Mouse (Mus musculus): ENCODE measurements around the gene Gm29666.
"Not testable (repeated sequence)": the region's sequence is repeated elsewhere in the genome, so short reads cannot be mapped to it uniquely, and the experiment has no call there.

The Gm29666 gene

GRCm38 (mm10) chr15:84903843-84904385 is 15.9 kb downstream of the Gm29666 start:
- no peak for DNase-seq (ENCODE audit: low spot score in 2 of 2)

DNA sequence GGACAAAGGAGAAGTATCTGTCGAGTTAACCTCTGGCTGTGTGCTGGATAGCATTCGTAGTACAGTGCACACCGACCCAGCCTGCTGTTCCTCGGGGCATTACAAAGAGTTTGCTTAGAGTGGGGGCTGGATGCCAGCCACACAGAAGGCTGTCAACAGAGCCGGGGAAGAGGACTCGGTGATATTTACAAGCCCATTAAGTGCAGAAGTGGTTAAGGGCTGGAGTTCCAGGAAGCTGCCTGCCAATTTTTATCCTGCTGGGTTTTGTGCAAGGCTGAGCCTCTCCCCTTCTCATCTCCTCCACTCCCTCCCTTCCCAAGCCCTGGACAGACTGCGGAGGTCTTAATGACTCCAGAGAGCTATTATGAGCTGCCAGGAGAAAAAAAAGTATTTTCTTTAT is 21.8 kb downstream of the Gm29666 start:
- DNase-seq (ENCODE audit: low spot score in 2 of 2) = peak; percentile 36 to 39

DNA sequence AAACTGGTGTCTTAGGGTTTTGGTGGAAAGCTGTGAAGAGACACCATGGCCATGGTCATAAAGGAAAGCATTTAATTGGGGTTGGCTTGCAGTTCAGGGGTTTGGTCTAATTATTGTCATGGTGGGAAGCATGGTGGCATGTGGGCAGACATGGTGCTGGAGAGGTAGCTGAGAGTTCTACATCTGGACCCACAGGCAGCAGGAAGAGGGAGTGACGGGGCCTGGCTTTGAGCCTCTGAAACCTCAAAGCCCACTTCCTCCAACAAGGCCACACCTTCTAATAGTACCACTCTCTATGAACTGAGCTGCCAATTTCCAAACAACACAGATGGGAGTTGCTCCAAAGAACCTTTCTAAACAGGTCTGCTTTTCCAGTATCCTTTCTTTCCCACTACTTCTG is 23.2 kb downstream of the Gm29666 start:
- no peak for DNase-seq (ENCODE audit: low spot score in 2 of 2)

- not testable (repeated sequence) for DNase-seq (ENCODE audit: low spot score in 2 of 2)
These were observed 23.6 kb downstream of the Gm29666 start for GRCm38 (mm10) chr15:84896216-84896615.

DNA sequence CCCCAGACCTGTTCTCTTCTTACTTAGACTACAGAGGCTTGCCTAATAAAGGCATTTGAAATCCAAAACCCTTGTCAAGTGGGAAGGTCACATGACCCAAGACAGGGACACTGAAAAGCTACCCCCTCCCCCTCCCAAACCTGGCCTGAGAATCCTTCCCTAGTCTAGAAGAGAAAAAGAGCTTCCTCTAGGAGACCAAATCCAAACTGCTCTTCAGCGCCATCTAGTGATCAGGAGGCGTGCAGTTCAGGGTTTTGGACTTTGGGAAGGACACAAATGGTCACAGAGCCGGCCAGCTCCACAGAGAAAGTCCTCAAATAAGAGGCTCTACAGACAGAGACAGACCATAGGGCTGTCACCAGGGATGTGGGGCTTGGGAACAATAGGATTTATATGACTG is 28.2 kb downstream of the Gm29666 start:
- DNase-seq (ENCODE audit: low spot score in 2 of 2) = peak; percentile 64 to 76

DNA sequence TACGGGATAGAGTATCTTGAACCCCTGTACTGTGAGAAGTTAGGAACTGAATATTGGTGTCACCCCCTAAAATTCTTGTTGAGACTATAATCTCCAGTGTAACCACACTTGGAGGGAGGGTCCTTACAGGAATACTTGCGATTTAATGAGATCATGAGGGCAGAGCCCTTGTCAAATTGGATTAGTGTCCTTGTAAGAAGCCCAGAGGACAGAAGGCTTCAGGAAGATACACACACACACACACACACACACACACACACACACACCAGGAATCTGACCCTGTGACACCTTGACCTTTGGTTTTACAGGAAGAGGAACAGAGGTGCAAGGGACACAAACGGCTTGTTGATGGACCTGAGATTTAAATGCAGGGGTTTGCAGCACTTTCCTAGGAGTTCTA is 28.6 kb downstream of the Gm29666 start:
- DNase-seq (ENCODE audit: low spot score in 2 of 2) = no peak

- peak in 1 of 2 experiments; percentile 50 for DNase-seq (ENCODE audit: low spot score in 2 of 2)
These were observed 31.8 kb downstream of the Gm29666 start for GRCm38 (mm10) chr15:84888066-84888465.

GRCm38 (mm10) chr15:84877029-84877815 is 42.6 kb downstream of the Gm29666 start:
- DNase-seq (ENCODE audit: low spot score in 2 of 2) = peak; percentile 36 to 46

DNA sequence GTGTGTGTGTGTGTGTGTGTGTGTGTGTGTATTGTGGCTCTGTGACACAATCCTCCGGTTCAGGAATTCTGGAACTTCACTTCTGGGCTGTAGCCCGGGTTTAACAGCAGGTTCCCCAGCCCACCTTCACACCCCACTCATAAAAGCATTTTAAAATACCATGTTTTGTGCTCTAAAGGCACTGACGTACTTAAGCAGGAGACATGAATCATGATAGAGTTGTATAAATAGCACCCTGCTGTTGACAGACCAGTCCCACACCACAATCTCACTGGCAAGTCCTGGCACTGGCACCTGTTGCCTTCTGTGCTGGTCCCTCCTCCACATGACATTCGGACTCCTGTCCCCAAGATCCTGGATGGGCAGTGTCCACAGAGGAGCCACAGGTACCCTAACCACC is 46.0 kb downstream of the Gm29666 start:
- peak; percentile 44 to 69 for DNase-seq (ENCODE audit: low spot score in 2 of 2)

GRCm38 (mm10) chr15:84873079-84873478 is 46.8 kb downstream of the Gm29666 start:
- peak; percentile 37 to 57 for DNase-seq (ENCODE audit: low spot score in 2 of 2)

DNA sequence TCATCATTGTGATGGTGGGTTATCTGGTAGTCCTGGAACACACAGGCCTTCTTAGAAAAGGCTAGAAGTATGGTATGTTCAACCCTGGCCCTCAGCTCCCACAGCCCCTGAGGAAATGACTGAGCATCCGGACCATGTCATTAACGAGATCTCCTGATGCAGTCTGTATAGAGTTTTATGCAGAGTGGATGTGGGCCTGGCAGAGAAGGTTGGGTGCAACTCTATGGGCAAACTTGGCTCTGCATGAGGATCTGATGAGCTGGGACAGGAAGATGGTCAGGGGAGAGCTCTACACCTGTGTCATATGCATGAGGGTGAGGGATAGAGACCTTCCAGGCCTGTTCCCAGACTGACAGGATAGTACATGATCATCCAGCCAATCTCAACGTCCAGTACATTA is 48.0 kb downstream of the Gm29666 start:
- no peak for DNase-seq (ENCODE audit: low spot score in 2 of 2)

DNA sequence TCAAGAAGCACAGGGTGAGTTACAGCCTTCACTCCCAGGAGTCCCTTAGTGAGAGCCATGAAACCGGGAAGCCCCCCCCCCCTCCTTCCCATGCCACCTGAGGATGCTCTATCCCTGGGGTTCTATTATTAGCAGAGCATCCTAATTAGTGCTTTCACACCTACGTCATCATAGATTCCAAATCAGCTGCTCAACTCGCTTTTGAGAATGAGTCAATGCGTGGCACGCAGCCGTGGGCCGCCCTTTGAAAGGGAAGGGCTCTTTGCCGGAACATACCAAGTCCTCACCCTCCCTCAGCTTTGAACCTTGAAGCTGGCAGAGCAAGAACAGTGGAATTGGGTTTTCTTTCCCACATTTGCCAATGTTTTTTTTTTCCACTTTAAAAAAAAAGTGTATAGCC is 57.9 kb downstream of the Gm29666 start:
- no peak for DNase-seq (ENCODE audit: low spot score in 2 of 2)

All from right cerebral cortex, postnatal 10 days (tissue).